Mouse (Mus musculus) MEL (cell line): ENCODE data around the gene Snx18. TPM values are rescaled to one million over a fixed set of nuclear protein-coding genes. Genes with fewer than 3 reads are reported as not detected.

ENCODE experiments used
- DNase-seq: peaks from one replicate; pipeline ENCODE4 v3.0.0; 2011; ENCODE audit warnings: low read depth, low spot score
- H3K27ac ChIP-seq: 2 replicates; pipeline ENCODE4 v1.5.1; 2012; ENCODE audit warnings: low read depth, mild to moderate bottlenecking, control low read depth, low read length, moderate library complexity; ENCODE audit not compliant: control insufficient read depth
- H3K27me3 ChIP-seq, 2 experiments: fragments of 150-350 bp in 1 of 2; sonication (generic) in 1 of 2; 2 replicates each; pipeline ENCODE4 v1.6.1; 2012; ENCODE audit warnings: low read length in 2 of 2, mild to moderate bottlenecking in 2 of 2, improper control_type of control experiment in 1 of 2, moderate library complexity in 1 of 2; ENCODE audit not compliant: insufficient read depth in 2 of 2, control insufficient read depth in 1 of 2
- H3K36me3 ChIP-seq, 2 experiments: 2 replicates each; pipeline ENCODE4 v1.6.1; 2012 to 2014; ENCODE audit warnings: low read length in 2 of 2, improper control_type of control experiment in 1 of 2, inconsistent platforms in 1 of 2, mild to moderate bottlenecking in 1 of 2; ENCODE audit not compliant: insufficient read depth in 2 of 2, control insufficient read depth in 1 of 2
- H3K4me1 ChIP-seq, 2 experiments: fragments of 150-350 bp in 1 of 2; sonication (generic) in 1 of 2; 2 replicates each; pipeline ENCODE4 v1.6.1; 2012; ENCODE audit warnings: low read length in 2 of 2, improper control_type of control experiment in 1 of 2, mild to moderate bottlenecking in 1 of 2; ENCODE audit not compliant: insufficient read depth in 2 of 2, control insufficient read depth in 1 of 2
- H3K4me3 ChIP-seq, 2 experiments: fragments of 150-350 bp in 1 of 2; sonication (generic) in 1 of 2; 2 replicates each; pipeline ENCODE4 v1.5.1; 2012; ENCODE audit warnings: low read depth in 2 of 2, low read length in 2 of 2, mild to moderate bottlenecking in 2 of 2, moderate library complexity in 2 of 2, control low read depth in 1 of 2, improper control_type of control experiment in 1 of 2; ENCODE audit not compliant: control insufficient read depth in 1 of 2, insufficient read depth in 1 of 2
- H3K79me2 ChIP-seq: 2 replicates; pipeline ENCODE4 v1.6.1; 2012; ENCODE audit warnings: mild to moderate bottlenecking, low read length, moderate library complexity; ENCODE audit not compliant: control insufficient read depth, poor library complexity, insufficient read depth
- H3K9ac ChIP-seq: 2 replicates; pipeline ENCODE4 v1.6.1; 2012; ENCODE audit warnings: low read depth, mild to moderate bottlenecking, control low read depth, low read length, moderate library complexity; ENCODE audit not compliant: control insufficient read depth, poor library complexity, severe bottlenecking
- H3K9me3 ChIP-seq: fragments of 150-350 bp; sonication (generic); replicated peaks from 2 replicates; pipeline ENCODE4 v1.6.1; 2012; ENCODE audit warnings: mild to moderate bottlenecking, low read length, improper control_type of control experiment, moderate library complexity; ENCODE audit not compliant: insufficient read depth
- BHLHE40 ChIP-seq: IDR thresholded peaks from 2 replicates; pipeline ENCODE4 v1.6.1; 2012; ENCODE audit warnings: low read depth, mild to moderate bottlenecking, inconsistent platforms, low read length, improper control_type of control experiment, borderline replicate concordance
- CHD2 ChIP-seq: IDR thresholded peaks from 2 replicates; pipeline ENCODE4 v1.6.1; 2011; ENCODE audit warnings: low read length, improper control_type of control experiment
- CTCF ChIP-seq, 3 experiments: IDR thresholded peaks in 2 of 3; conservative IDR thresholded peaks in 1 of 3; 2 replicates each; pipeline ENCODE4 v1.5.1; 2011 to 2012; ENCODE audit warnings: low read length in 3 of 3, low read depth in 2 of 3, mild to moderate bottlenecking in 2 of 3, improper control_type of control experiment in 1 of 3, inconsistent platforms in 1 of 3, mixed read lengths in 1 of 3, moderate library complexity in 1 of 3; ENCODE audit not compliant: control insufficient read depth in 1 of 3, insufficient read depth in 1 of 3, poor library complexity in 1 of 3, severe bottlenecking in 1 of 3
- E2F4 ChIP-seq: IDR thresholded peaks from 2 replicates; pipeline ENCODE4 v1.6.1; 2011; ENCODE audit warnings: low read depth, low read length, improper control_type of control experiment, borderline replicate concordance
- ELF1 ChIP-seq: IDR thresholded peaks from 2 replicates; pipeline ENCODE4 v1.6.1; 2014; ENCODE audit warnings: low read depth, mild to moderate bottlenecking, inconsistent platforms, low read length, improper control_type of control experiment, moderate library complexity
- EP300 ChIP-seq, 2 experiments: IDR thresholded peaks; 2 replicates each; pipeline ENCODE4 v1.6.1; 2011; ENCODE audit warnings: improper control_type of control experiment in 2 of 2, low read length in 2 of 2, low read depth in 1 of 2, mild to moderate bottlenecking in 1 of 2
- GATA1 ChIP-seq: IDR thresholded peaks from 2 replicates; pipeline ENCODE4 v1.6.1; 2011; ENCODE audit warnings: low read depth, low read length, improper control_type of control experiment
- HCFC1 ChIP-seq: IDR thresholded peaks from 2 replicates; pipeline ENCODE4 v1.6.1; 2012; ENCODE audit warnings: low read depth, mild to moderate bottlenecking, inconsistent platforms, low read length, improper control_type of control experiment, moderate library complexity
- JUND ChIP-seq: IDR thresholded peaks from 2 replicates; pipeline ENCODE4 v1.6.1; 2011; ENCODE audit warnings: low read depth, mild to moderate bottlenecking, improper control_type of control experiment, low read length
- MAFK ChIP-seq: IDR thresholded peaks from 2 replicates; pipeline ENCODE4 v1.6.1; 2011; ENCODE audit warnings: low read depth, mild to moderate bottlenecking, low read length, improper control_type of control experiment, borderline replicate concordance
- MAX ChIP-seq: IDR thresholded peaks from 2 replicates; pipeline ENCODE4 v1.6.1; 2011; ENCODE audit warnings: low read length, improper control_type of control experiment
- MAZ ChIP-seq: IDR thresholded peaks from 2 replicates; pipeline ENCODE4 v1.6.1; 2012; ENCODE audit warnings: low read depth, mild to moderate bottlenecking, inconsistent platforms, low read length, improper control_type of control experiment
- MEF2A ChIP-seq: IDR thresholded peaks from 2 replicates; pipeline ENCODE4 v1.6.1; 2014; ENCODE audit warnings: low read depth, mild to moderate bottlenecking, inconsistent platforms, low read length, improper control_type of control experiment; ENCODE audit not compliant: poor library complexity, insufficient replicate concordance, severe bottlenecking; ENCODE audit errors: extremely low read depth
- MYB ChIP-seq: IDR thresholded peaks from 2 replicates; pipeline ENCODE4 v1.6.1; 2011; ENCODE audit warnings: mild to moderate bottlenecking, low read depth, low read length, improper control_type of control experiment
- MYC ChIP-seq: IDR thresholded peaks from 2 replicates; pipeline ENCODE4 v1.6.1; 2011; ENCODE audit warnings: low read depth, mild to moderate bottlenecking, low read length, improper control_type of control experiment, moderate library complexity
- NELFE ChIP-seq: IDR thresholded peaks from 2 replicates; pipeline ENCODE4 v1.6.1; 2011; ENCODE audit warnings: low read depth, low read length, improper control_type of control experiment
- NRF1 ChIP-seq: IDR thresholded peaks from 2 replicates; pipeline ENCODE4 v1.6.1; 2014; ENCODE audit warnings: low read depth, mild to moderate bottlenecking, inconsistent platforms, low read length, improper control_type of control experiment, moderate library complexity; ENCODE audit not compliant: poor library complexity, insufficient read depth, severe bottlenecking
- POLR2A ChIP-seq, 2 experiments: IDR thresholded peaks; 2 replicates each; pipeline ENCODE4 v1.6.1; 2011 to 2012; ENCODE audit warnings: low read length in 2 of 2, mild to moderate bottlenecking in 2 of 2, control low read depth in 1 of 2, improper control_type of control experiment in 1 of 2, low read depth in 1 of 2, moderate library complexity in 1 of 2; ENCODE audit not compliant: control insufficient read depth in 1 of 2, insufficient read depth in 1 of 2, poor library complexity in 1 of 2
- POLR2AphosphoS2 ChIP-seq: IDR thresholded peaks from 2 replicates; pipeline ENCODE4 v1.6.1; 2011; ENCODE audit warnings: low read length, improper control_type of control experiment
- RCOR1 ChIP-seq: IDR thresholded peaks from 2 replicates; pipeline ENCODE4 v1.6.1; 2012; ENCODE audit warnings: low read depth, mild to moderate bottlenecking, inconsistent platforms, low read length, improper control_type of control experiment
- SIN3A ChIP-seq: IDR thresholded peaks from 2 replicates; pipeline ENCODE4 v1.6.1; 2012; ENCODE audit warnings: low read length, improper control_type of control experiment, inconsistent platforms
- SMC3 ChIP-seq: IDR thresholded peaks from 2 replicates; pipeline ENCODE4 v1.6.1; 2011; ENCODE audit warnings: low read depth, low read length, improper control_type of control experiment
- TBP ChIP-seq: IDR thresholded peaks from 2 replicates; pipeline ENCODE4 v1.8.0; 2011; ENCODE audit warnings: low read depth, low read length, improper control_type of control experiment
- ZC3H11A ChIP-seq: IDR thresholded peaks from 2 replicates; pipeline ENCODE4 v1.6.1; 2012; ENCODE audit warnings: low read depth, mild to moderate bottlenecking, inconsistent platforms, low read length, improper control_type of control experiment
- ZMIZ1 ChIP-seq: IDR thresholded peaks from 2 replicates; pipeline ENCODE4 v1.6.1; 2012; ENCODE audit warnings: low read depth, mild to moderate bottlenecking, inconsistent platforms, low read length, improper control_type of control experiment, moderate library complexity
- ZNF384 ChIP-seq: IDR thresholded peaks from 2 replicates; pipeline ENCODE4 v1.6.1; 2012; ENCODE audit warnings: low read depth, mild to moderate bottlenecking, inconsistent platforms, low read length, improper control_type of control experiment
- polyA plus RNA-seq, 2 experiments: library from polyadenylated mRNA; stranded (reverse) in 1 of 2; unstranded in 1 of 2; fragments of >175 nt in 1 of 2; fragments of >200 nt in 1 of 2; gene quantifications; 2 replicates each; pipeline versions ENCODE4 v1.2.1 to v1.2.4; 2012; ENCODE audit warnings: low replicate concordance in 2 of 2, low read depth in 1 of 2; ENCODE audit not compliant: insufficient read length in 2 of 2, insufficient read depth in 1 of 2, missing spikeins in 1 of 2
- total RNA-seq: library from RNA; depleted of rRNA; stranded (reverse); fragments of 300-350 nt; gene quantifications from 2 replicates; pipeline ENCODE4 v1.2.3, GENCODE M21; 2012

The Snx18 gene
- total and polyA plus RNA-seq, 3 experiments, result 7.7 to 8.7 TPM; not detected in 1

GRCm38 (mm10) chr13:113591336-113591735 lies 27.0 kb downstream of the Snx18 start:
- Histone ChIP-seq H3K9ac (no peak overlapping the region), H3K4me1 (no peaks in the 10 kb centered on the region), H3K79me2 (no peaks in the 10 kb centered on the region), H3K36me3 (no peaks in the 10 kb centered on the region; a peak in 1 of 4 replicates), H3K9me3 (no peaks in the 10 kb centered on the region), H3K27ac (no peak overlapping the region), H3K27me3 (no peaks in the 10 kb centered on the region), H3K4me3 (no peak overlapping the region)
- TF ChIP-seq JUND (no peak), ZC3H11A (no peak), SIN3A (no peak), TBP (no peak), SMC3 (no peak), MAFK (no peak), MYC (no peak), ZNF384 (no peak), MAZ (no peak), ELF1 (no peak), CTCF (IDR thresholded peaks at IDR 0.05 in 2 of 3, conservative IDR thresholded peaks at IDR 0.05 in 1 of 3; ENCODE audit: control insufficient read depth in 1 of 3, insufficient read depth in 1 of 3, low read depth in 2 of 3, low read length in 3 of 3, poor library complexity in 1 of 3, severe bottlenecking in 1 of 3) (no peak), ZMIZ1 (no peak), EP300 (IDR thresholded peaks at IDR 0.05; ENCODE audit: low read depth in 1 of 2, low read length in 2 of 2) (no peak), POLR2AphosphoS2 (no peak), NRF1 (no peak), RCOR1 (no peak), CHD2 (no peak), NELFE (no peak), POLR2A (IDR thresholded peaks at IDR 0.05; ENCODE audit: control insufficient read depth in 1 of 2, insufficient read depth in 1 of 2, low read depth in 1 of 2, low read length in 2 of 2, poor library complexity in 1 of 2) (no peak), GATA1 (no peak)
- DNase-seq, result no peak

DNA sequence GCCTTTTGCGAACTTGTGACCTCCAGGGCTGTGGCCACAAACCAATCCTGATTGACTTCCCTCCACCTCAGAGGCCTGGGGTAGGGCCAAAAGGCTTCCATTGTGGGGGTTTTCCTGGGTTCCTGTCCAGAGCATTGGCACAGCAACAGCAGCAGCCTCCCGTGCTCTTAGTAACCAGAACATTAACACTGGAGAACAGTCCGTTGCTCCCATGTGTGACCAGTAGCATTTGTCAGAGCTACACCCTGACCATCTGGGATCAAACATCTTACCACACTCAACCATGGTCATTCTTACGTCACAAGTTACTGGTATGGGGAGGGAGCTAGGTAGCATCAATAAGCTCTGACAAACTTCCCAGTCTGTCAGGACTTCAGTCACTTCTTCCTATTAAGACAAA lies 28.1 kb downstream of the Snx18 start:
- Histone ChIP-seq H3K36me3 (no peaks in the 10 kb centered on the region; a peak in 1 of 4 replicates), H3K9me3 (no peaks in the 10 kb centered on the region), H3K27ac (no peak overlapping the region), H3K4me3 (no peak overlapping the region), H3K4me1 (no peaks in the 10 kb centered on the region), H3K27me3 (no peaks in the 10 kb centered on the region), H3K79me2 (no peaks in the 10 kb centered on the region), H3K9ac (no peak overlapping the region)
- DNase-seq, result no peak
- TF ChIP-seq HCFC1, result no peak
- TF ChIP-seq MAX, result no peak
- no peak for TF ChIP-seq ELF1
- TF ChIP-seq MYB, result no peak
- no peak for TF ChIP-seq BHLHE40
- no peak for TF ChIP-seq CHD2
- no peak for TF ChIP-seq E2F4
- no peak for TF ChIP-seq MEF2A
- no peak for TF ChIP-seq POLR2A (IDR thresholded peaks at IDR 0.05; ENCODE audit: control insufficient read depth in 1 of 2, insufficient read depth in 1 of 2, low read depth in 1 of 2, low read length in 2 of 2, poor library complexity in 1 of 2)
